Mouse (Mus musculus) liver, adult 2 months (tissue): ENCODE results near the gene Lztr1. TPM values are rescaled to one million over a fixed set of nuclear protein-coding genes. Genes with fewer than 3 reads are reported as not detected.

Source experiments
- DNase-seq: peaks from one replicate; pipeline ENCODE4 v3.0.0-alpha.2; 2011; ENCODE audit warnings: low read depth, low spot score; ENCODE audit errors: extremely low read depth
- H3K27ac ChIP-seq: fragments of 200-500 bp; replicated peaks from 2 replicates; pipeline ENCODE4 v1.5.1; 2012; ENCODE audit warnings: low read depth, mild to moderate bottlenecking, control low read depth, inconsistent platforms, low read length; ENCODE audit not compliant: insufficient read depth
- H3K27me3 ChIP-seq: fragments of 200-500 bp; 2 replicates; pipeline ENCODE4 v1.6.1; 2012; ENCODE audit warnings: mild to moderate bottlenecking, moderate library complexity, low read length, inconsistent platforms; ENCODE audit not compliant: control insufficient read depth, insufficient read depth
- H3K36me3 ChIP-seq: fragments of 200-500 bp; 2 replicates; pipeline ENCODE4 v1.6.1; 2012; ENCODE audit warnings: low read length, inconsistent platforms; ENCODE audit not compliant: control insufficient read depth, insufficient read depth
- H3K4me1 ChIP-seq: fragments of 200-500 bp; 2 replicates; pipeline ENCODE4 v1.6.1; 2011; ENCODE audit warnings: low read length; ENCODE audit not compliant: control insufficient read depth, insufficient read depth
- H3K4me3 ChIP-seq: fragments of 200-500 bp; 2 replicates; pipeline ENCODE4 v1.5.1; 2011; ENCODE audit warnings: low read depth, mild to moderate bottlenecking, control low read depth, low read length, moderate library complexity; ENCODE audit not compliant: insufficient read depth
- H3K79me2 ChIP-seq: fragments of 200-500 bp; 2 replicates; pipeline ENCODE4 v1.6.1; 2012; ENCODE audit warnings: inconsistent platforms, mild to moderate bottlenecking, low read length, moderate library complexity; ENCODE audit not compliant: control insufficient read depth, insufficient read depth
- H3K9ac ChIP-seq: fragments of 200-500 bp; 2 replicates; pipeline ENCODE4 v1.6.1; 2012; ENCODE audit warnings: low read depth, mild to moderate bottlenecking, control low read depth, inconsistent platforms, low read length
- CTCF ChIP-seq: fragments of 200-500 bp; IDR thresholded peaks from 2 replicates; pipeline ENCODE4 v1.5.1; 2011; ENCODE audit warnings: low read depth, low read length, control low read depth
- POLR2A ChIP-seq: fragments of 200-500 bp; IDR thresholded peaks from 2 replicates; pipeline ENCODE4 v1.6.1; 2011; ENCODE audit warnings: low read length, control low read depth; ENCODE audit not compliant: insufficient read depth; ENCODE audit errors: extremely low read depth
- WGBS: fragments of 180-500 bp; shearing (Covaris S2); methylation state at CpG from one replicate; pipeline ENCODE4 v1.1.7; 2018; 5-methylcytosine and 5-hydroxymethylcytosine counted together
- polyA plus RNA-seq: library from polyadenylated mRNA; depleted of rRNA; stranded (reverse); fragments of >200 nt; gene quantifications from 2 replicates; pipeline ENCODE4 v1.2.3, GENCODE M21; 2012; rRNA removed
- total RNA-seq: library from RNA; depleted of rRNA; stranded (reverse); fragments of >200 nt; gene quantifications from 2 replicates; pipeline ENCODE4 v1.2.3, GENCODE M21; 2014; rRNA removed

Lztr1 gene
- total and polyA plus RNA-seq, 2 experiments, result 39.0 to 96.7 TPM

DNA sequence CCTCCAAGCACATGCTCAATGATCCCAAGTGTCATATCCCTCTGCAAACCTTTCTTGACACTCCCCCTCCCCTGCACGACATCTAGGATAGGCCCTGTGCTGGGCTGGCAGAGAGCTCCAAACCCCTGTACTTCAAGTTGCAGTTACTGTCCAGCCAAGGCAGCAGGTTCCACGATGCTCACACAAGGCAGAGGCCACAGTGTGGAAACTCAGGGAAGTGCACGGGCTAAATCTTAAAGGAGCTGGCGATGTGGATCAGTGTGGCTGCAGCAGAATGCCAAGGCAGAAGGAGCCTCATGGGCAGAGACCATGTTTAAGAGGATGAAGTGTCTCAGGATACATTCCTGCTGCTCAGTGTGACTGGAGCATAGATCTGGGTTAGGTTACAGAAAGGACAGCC lies 57.7 kb downstream of the Lztr1 start:
- Histone ChIP-seq H3K27me3 (no peaks in the 10 kb centered on the region), H3K27ac (no peak overlapping the region), H3K79me2 (no peaks in the 10 kb centered on the region), H3K4me3 (no peak overlapping the region), H3K9ac (no peak overlapping the region), H3K4me1 (no peaks in the 10 kb centered on the region), H3K36me3 (no peaks in the 10 kb centered on the region)
- WGBS, result 41% methylated on average over 4 of the region's 4 CpGs
- TF ChIP-seq CTCF, result no peak
- no peak for TF ChIP-seq POLR2A
- no peak for DNase-seq

Other genes with a start within 250 kb of the Lztr1 start
- gene Tmem191c, start 232.6 kb upstream of the Lztr1 start, total RNA-seq, result 0.37 and 0.87 TPM in 2 replicates
- 0.97 and 1.4 TPM in 2 replicates for gene Tmem191c, start 232.6 kb upstream of the Lztr1 start, polyA plus RNA-seq
- 636 and 666 TPM in 2 replicates for gene Serpind1, start 177.3 kb upstream of the Lztr1 start, total RNA-seq
- gene Serpind1, start 177.3 kb upstream of the Lztr1 start, polyA plus RNA-seq, result 368 and 398 TPM in 2 replicates
- 15.9 and 18.8 TPM in 2 replicates for gene Snap29, start 102.7 kb upstream of the Lztr1 start, total RNA-seq
- gene Snap29, start 102.7 kb upstream of the Lztr1 start, polyA plus RNA-seq, result 3.9 and 4.2 TPM in 2 replicates
- 17.9 and 25.8 TPM in 2 replicates for gene Pi4ka, start 102.4 kb upstream of the Lztr1 start, total RNA-seq
- 18.0 and 21.4 TPM in 2 replicates for gene Pi4ka, start 102.4 kb upstream of the Lztr1 start, polyA plus RNA-seq
- gene Crkl, start 56.7 kb upstream of the Lztr1 start, total RNA-seq, result 9.6 and 15.2 TPM in 2 replicates
- 28.0 and 28.8 TPM in 2 replicates for gene Crkl, start 56.7 kb upstream of the Lztr1 start, polyA plus RNA-seq
- gene Aifm3, start 19.1 kb upstream of the Lztr1 start, total RNA-seq, result 1.4 and 3.7 TPM in 2 replicates
- gene Aifm3, start 19.1 kb upstream of the Lztr1 start, polyA plus RNA-seq, result 3.5 and 3.7 TPM in 2 replicates
- gene Thap7, start 22.4 kb downstream of the Lztr1 start, total RNA-seq, result 15.1 and 18.8 TPM in 2 replicates
- gene Thap7, start 22.4 kb downstream of the Lztr1 start, polyA plus RNA-seq, result 47.9 and 49.2 TPM in 2 replicates
- gene Lrrc74b, start 52.6 kb downstream of the Lztr1 start, total RNA-seq, result not detected in 2 replicates
- not detected in 2 replicates for gene Lrrc74b, start 52.6 kb downstream of the Lztr1 start, polyA plus RNA-seq
- gene P2rx6, start 53.2 kb downstream of the Lztr1 start, total RNA-seq, result under 0.01 TPM in 1 of 2 replicates, not detected in the other
- 0.12 TPM in 1 of 2 replicates, not detected in the other for gene P2rx6, start 53.2 kb downstream of the Lztr1 start, polyA plus RNA-seq
- 0.74 TPM in 2 replicates for gene Slc7a4, start 74.5 kb downstream of the Lztr1 start, total RNA-seq
- gene Slc7a4, start 74.5 kb downstream of the Lztr1 start, polyA plus RNA-seq, result 1.9 and 5.3 TPM in 2 replicates
- gene Smpd4, start 110.7 kb downstream of the Lztr1 start, total RNA-seq, result 3.6 and 6.0 TPM in 2 replicates
- gene Smpd4, start 110.7 kb downstream of the Lztr1 start, polyA plus RNA-seq, result 15.2 and 26.9 TPM in 2 replicates
- gene Ccdc74a, start 137.8 kb downstream of the Lztr1 start, total RNA-seq, result not detected in 2 replicates
- not detected in 2 replicates for gene Ccdc74a, start 137.8 kb downstream of the Lztr1 start, polyA plus RNA-seq
- 14.8 and 23.4 TPM in 2 replicates for gene Med15, start 224.2 kb downstream of the Lztr1 start, total RNA-seq
- 32.6 and 49.7 TPM in 2 replicates for gene Med15, start 224.2 kb downstream of the Lztr1 start, polyA plus RNA-seq